Comparison of ENCODE assay signal across 8 mouse cellular contexts in genomic region chr7:30346635-30347379, GRCm38 (mm10). TPM values are rescaled to one million over a fixed set of nuclear protein-coding genes. Genes with fewer than 3 reads are reported as not detected.
DNase-seq lines count a peak whose midpoint lies in the region; TF ChIP-seq lines count a peak whose summit lies in the region.
"Had no signal": no experiment of that assay in that cellular context is flagged by ENCODE, and none has a peak within 500 bp of the region (broad histone marks: within the 10 kb centered on the region; RNA-seq: fewer than 3 reads in every experiment).

No protein-coding gene starts in this region.

- H3K4me1 ChIP-seq in liver, adult 2 months (ENCODE audit: control insufficient read depth, insufficient read depth, low read length), result no peaks in the 10 kb centered on the region
- no peaks in the 10 kb centered on the region; the same call in 1 of the 2 replicates for H3K4me1 ChIP-seq in cerebellum, adult 2 months (ENCODE audit: control insufficient read depth, insufficient read depth, low read length)

- no peak overlapping the region for H3K4me3 ChIP-seq in layer of hippocampus, adult 2 months
- H3K4me3 ChIP-seq in liver, adult 2 months (ENCODE audit: insufficient read depth, low read depth, low read length), result no peak overlapping the region
- no peak overlapping the region for H3K4me3 ChIP-seq in cerebellum, adult 2 months (replicated peaks; ENCODE audit: insufficient read depth, low read depth, low read length)

- no peaks in the 10 kb centered on the region for H3K36me3 ChIP-seq in liver, adult 2 months (ENCODE audit: control insufficient read depth, insufficient read depth, low read length)

- no peak for TF ChIP-seq POLR2A in liver, adult 2 months (IDR thresholded peaks at IDR 0.05; ENCODE audit: extremely low read depth, insufficient read depth, low read length)
- TF ChIP-seq POLR2A in cerebellum, adult 2 months (IDR thresholded peaks at IDR 0.05; ENCODE audit: borderline replicate concordance, insufficient read depth, low read length), result no peak

- no peak overlapping the region for H3K9ac ChIP-seq in liver, adult 2 months (ENCODE audit: low read depth, low read length)
- H3K9ac ChIP-seq: liver, embryonic 14.5 days had no signal

- H3K27ac ChIP-seq in layer of hippocampus, adult 2 months, result no peak overlapping the region
- H3K27ac ChIP-seq in liver, adult 2 months (replicated peaks; ENCODE audit: insufficient read depth, low read depth, low read length), result no peak overlapping the region
- H3K27ac ChIP-seq in cerebellum, adult 2 months (ENCODE audit: insufficient read depth, low read length), result no peak overlapping the region
- H3K27ac ChIP-seq: liver, embryonic 14.5 days had no signal

- WGBS in liver, adult 2 months, result 22% methylated on average over 21 of the region's 21 CpGs
- WGBS in cerebellum, adult 2 months, result 62% methylated on average over 21 of the region's 21 CpGs

- TF ChIP-seq CTCF in layer of hippocampus, adult 2 months (conservative IDR thresholded peaks at IDR 0.05), result no peak
- TF ChIP-seq CTCF in liver, adult 2 months (IDR thresholded peaks at IDR 0.05; ENCODE audit: low read depth, low read length), result 0 out of 2 replicates have a peak, but pooled peaks have one; percentile 10
- TF ChIP-seq CTCF in cerebellum, adult 2 months (IDR thresholded peaks at IDR 0.05; ENCODE audit: borderline replicate concordance, insufficient read depth, low read depth, low read length), result no peak

- H3K27me3 ChIP-seq in liver, adult 2 months (ENCODE audit: control insufficient read depth, insufficient read depth, low read length), result no peaks in the 10 kb centered on the region
- no peaks in the 10 kb centered on the region for H3K27me3 ChIP-seq in cerebellum, adult 2 months (ENCODE audit: control insufficient read depth, insufficient read depth, low read length)

- no peaks in the 10 kb centered on the region for H3K79me2 ChIP-seq in liver, adult 2 months (ENCODE audit: control insufficient read depth, insufficient read depth, low read length)

- peak; percentile 41 to 50 for DNase-seq in layer of hippocampus, postnatal 10 days (ENCODE audit: low spot score in 2 of 2)
- no peak for DNase-seq in layer of hippocampus, adult 2 months (ENCODE audit: low spot score in 2 of 2)
- DNase-seq in R1 (ENCODE audit: low read depth, low spot score), result peak; percentile 76
- peak; percentile 87 for DNase-seq in embryo, embryonic 11 days
- peak; percentile 23 for DNase-seq in liver, adult 2 months (ENCODE audit: extremely low read depth, low read depth, low spot score)
- DNase-seq in spleen, adult 12 weeks (ENCODE audit: low spot score), result peak; percentile 27
- DNase-seq in cerebellum, adult 2 months, result no peak

RNA-seq across cellular contexts. Expression of gene Lrfn3, which starts 15.8 kb away (rescaled TPM):
- total RNA-seq in layer of hippocampus, postnatal 10 days (2021), result 10 to 100 TPM; 42.8 to 43.6 TPM
- 10 to 100 TPM; 32.4 to 34.6 TPM for total RNA-seq in layer of hippocampus, adult 2 months (2021)
- total RNA-seq in liver, adult 2 months (2014; rRNA removed), result 0.74 and 1.7 TPM in 2 replicates
- 12.9 and 22.2 TPM in 2 replicates for polyA plus RNA-seq in liver, adult 2 months (2012; rRNA removed)
- 20.4 and 22.1 TPM in 2 replicates for polyA plus RNA-seq in cerebellum, adult 2 months (2012; rRNA removed)

RNA-seq across cellular contexts. Expression of gene Sdhaf1, which starts 23.1 kb away (rescaled TPM):
- total RNA-seq in layer of hippocampus, postnatal 10 days (2021), result 1 to 10 TPM; 7.8 to 9.4 TPM
- total RNA-seq in layer of hippocampus, adult 2 months (2021), result 1 to 10 TPM; 6.7 to 7.3 TPM
- total RNA-seq in liver, adult 2 months (2014; rRNA removed), result 4.0 and 4.4 TPM in 2 replicates
- polyA plus RNA-seq in liver, adult 2 months (2012; rRNA removed), result 15.8 and 16.2 TPM in 2 replicates
- 21.9 and 23.8 TPM in 2 replicates for polyA plus RNA-seq in cerebellum, adult 2 months (2012; rRNA removed)

RNA-seq across cellular contexts. Expression of gene E130208F15Rik, which starts 25.3 kb away (rescaled TPM):
- under 1 TPM; 0.48 to 0.69 TPM for total RNA-seq in layer of hippocampus, postnatal 10 days (2021)
- under 1 TPM; 0.41 to 0.81 TPM for total RNA-seq in layer of hippocampus, adult 2 months (2021)
- total RNA-seq in liver, adult 2 months (2014; rRNA removed), result 0.18 and 0.34 TPM in 2 replicates
- 0.06 and 0.39 TPM in 2 replicates for polyA plus RNA-seq in liver, adult 2 months (2012; rRNA removed)
- polyA plus RNA-seq in cerebellum, adult 2 months (2012; rRNA removed), result 0.57 and 0.73 TPM in 2 replicates

RNA-seq across cellular contexts. Expression of gene Syne4, which starts 32.2 kb away (rescaled TPM):
- 1 to 10 TPM; 3.2 to 6.4 TPM for total RNA-seq in layer of hippocampus, postnatal 10 days (2021)
- total RNA-seq in layer of hippocampus, adult 2 months (2021), result 10 to 100 TPM in 1 of 2 experiments, 1 to 10 TPM in 1; 9.4 to 14.2 TPM
- 1.7 and 3.5 TPM in 2 replicates for total RNA-seq in liver, adult 2 months (2014; rRNA removed)
- 2.2 and 4.9 TPM in 2 replicates for polyA plus RNA-seq in liver, adult 2 months (2012; rRNA removed)
- 63.4 and 63.8 TPM in 2 replicates for polyA plus RNA-seq in cerebellum, adult 2 months (2012; rRNA removed)

RNA-seq across cellular contexts. Expression of gene Alkbh6, which starts 38.3 kb away (rescaled TPM):
- total RNA-seq in layer of hippocampus, postnatal 10 days (2021), result 10 to 100 TPM; 41.6 to 45.5 TPM
- 10 to 100 TPM; 50.8 to 51.8 TPM for total RNA-seq in layer of hippocampus, adult 2 months (2021)
- total RNA-seq in liver, adult 2 months (2014; rRNA removed), result 15.0 and 16.8 TPM in 2 replicates
- polyA plus RNA-seq in liver, adult 2 months (2012; rRNA removed), result 38.7 and 51.4 TPM in 2 replicates
- 197 and 214 TPM in 2 replicates for polyA plus RNA-seq in cerebellum, adult 2 months (2012; rRNA removed)

Comparison
In these comparisons a context has a peak if more than half of its experiments do, and no peak if none do; other contexts are left out.
1. DNase-seq: peak in layer of hippocampus, postnatal 10 days (2 of 2), R1 (single experiment), embryo, embryonic 11 days (single experiment), liver, adult 2 months (single experiment) and spleen, adult 12 weeks (single experiment); none in layer of hippocampus, adult 2 months (0 of 2) and cerebellum, adult 2 months (0 of 2).
2. RNA of gene Lrfn3, which starts 15.8 kb away (total RNA-seq): 42.8 to 43.6 TPM in layer of hippocampus, postnatal 10 days and 32.4 to 34.6 TPM in layer of hippocampus, adult 2 months; 0.74 to 1.7 TPM in liver, adult 2 months; every median in the first group is over 10 times any median in the second.